Mouse (Mus musculus) R1 (cell line): ENCODE results near the gene Vegfa.

ENCODE experiments used
- DNase-seq: peaks from one replicate; pipeline ENCODE4 v3.0.0-alpha.2; 2018; ENCODE audit warnings: low read depth, low spot score

Gene Vegfa

GRCm38 (mm10) chr17:46051356-46051755 is 19.2 kb upstream of the Vegfa start:
- no peak for DNase-seq

- DNase-seq = no peak
Measured at GRCm38 (mm10) chr17:46049567-46049966, 17.4 kb upstream of the Vegfa start.

- DNase-seq = peak; percentile 50
Measured at GRCm38 (mm10) chr17:46048184-46048583, 16.0 kb upstream of the Vegfa start.

GRCm38 (mm10) chr17:46045742-46046141 is 13.6 kb upstream of the Vegfa start:
- DNase-seq = no peak

- no peak for DNase-seq
Measured at GRCm38 (mm10) chr17:46044953-46045352, 12.8 kb upstream of the Vegfa start.

- no peak for DNase-seq
Measured at GRCm38 (mm10) chr17:46042158-46042557, 10.0 kb upstream of the Vegfa start.

- DNase-seq = no peak
Measured at GRCm38 (mm10) chr17:46041679-46042078, 9.5 kb upstream of the Vegfa start.

- DNase-seq = no peak
Measured at GRCm38 (mm10) chr17:46041223-46041622, 9.1 kb upstream of the Vegfa start.

- DNase-seq = no peak
Measured at GRCm38 (mm10) chr17:46040561-46040960, 8.4 kb upstream of the Vegfa start.

GRCm38 (mm10) chr17:46038906-46039305 is 6.7 kb upstream of the Vegfa start:
- no peak for DNase-seq

GRCm38 (mm10) chr17:46036400-46036799 is 4.2 kb upstream of the Vegfa start:
- DNase-seq = no peak

GRCm38 (mm10) chr17:46034110-46034509 is 1.9 kb upstream of the Vegfa start:
- DNase-seq = no peak

GRCm38 (mm10) chr17:46033607-46034006 is 1.4 kb upstream of the Vegfa start:
- no peak for DNase-seq

GRCm38 (mm10) chr17:46033122-46033521 is 953 bp upstream of the Vegfa start:
- DNase-seq = no peak

GRCm38 (mm10) chr17:46031621-46032211 is 453 bp downstream of the Vegfa start:
- no peak for DNase-seq

- peak; percentile 65 for DNase-seq
Measured at GRCm38 (mm10) chr17:46030731-46031620, 1.2 kb downstream of the Vegfa start.

GRCm38 (mm10) chr17:46030323-46030730 is 1.8 kb downstream of the Vegfa start:
- DNase-seq = no peak

GRCm38 (mm10) chr17:46029554-46030207 is 2.5 kb downstream of the Vegfa start:
- DNase-seq = no peak

- DNase-seq = no peak
Measured at GRCm38 (mm10) chr17:46029052-46029553, 3.1 kb downstream of the Vegfa start.

- DNase-seq = no peak
Measured at GRCm38 (mm10) chr17:46028210-46029051, 3.7 kb downstream of the Vegfa start.
